Mouse (Mus musculus) heart, embryonic 12.5 days (tissue): ENCODE measurements around the gene Pex26. TPM values are rescaled to one million over a fixed set of nuclear protein-coding genes. Genes with fewer than 3 reads are reported as not detected.

Experiments
- ATAC-seq: fragments of 200-750 bp; cut with Nextera tagmentation; 2 replicates; pipeline ENCODE4 v1.8.0; 2017; ENCODE audit warnings: moderate TSS enrichment, moderate library complexity; ENCODE audit not compliant: insufficient number of reproducible peaks, low FRiP score
- H3K27ac ChIP-seq: fragments of 300-500 bp; sonication (generic); 2 replicates; pipeline ENCODE4 v1.5.1; 2016; ENCODE audit warnings: mild to moderate bottlenecking, moderate library complexity; ENCODE audit not compliant: poor library complexity, severe bottlenecking
- H3K27me3 ChIP-seq: fragments of 300-500 bp; sonication (generic); replicated peaks from 2 replicates; pipeline ENCODE4 v1.6.1; 2016; ENCODE audit warnings: mild to moderate bottlenecking, moderate library complexity
- H3K36me3 ChIP-seq: fragments of 300-500 bp; sonication (generic); 2 replicates; pipeline ENCODE4 v1.6.1; 2016; ENCODE audit warnings: mild to moderate bottlenecking, moderate library complexity
- H3K4me1 ChIP-seq: fragments of 300-500 bp; sonication (generic); replicated peaks from 2 replicates; pipeline ENCODE4 v1.6.1; 2016; ENCODE audit warnings: mild to moderate bottlenecking
- H3K4me2 ChIP-seq: fragments of 300-500 bp; sonication (generic); 2 replicates; pipeline ENCODE4 v1.6.1; 2016; ENCODE audit warnings: mild to moderate bottlenecking, moderate library complexity
- H3K4me3 ChIP-seq: fragments of 300-500 bp; sonication (generic); 2 replicates; pipeline ENCODE4 v1.5.1; 2016; ENCODE audit warnings: mild to moderate bottlenecking
- H3K9ac ChIP-seq: fragments of 300-500 bp; sonication (generic); 2 replicates; pipeline ENCODE4 v1.6.1; 2016; ENCODE audit warnings: mild to moderate bottlenecking, moderate library complexity
- H3K9me3 ChIP-seq: fragments of 300-500 bp; sonication (generic); replicated peaks from 2 replicates; pipeline ENCODE4 v1.6.1; 2016; ENCODE audit warnings: mild to moderate bottlenecking, moderate library complexity
- WGBS: fragments of 180-500 bp; shearing (Covaris S2); methylation state at CpG from one replicate; pipeline ENCODE4 v1.1.7; 2016; 5-methylcytosine and 5-hydroxymethylcytosine counted together
- polyA plus RNA-seq: library from polyadenylated mRNA; unstranded; fragments of >200 nt; fragmentation: Nextera tagmentation; extraction: Ambion mirVana; gene quantifications from 2 replicates; pipeline ENCODE4 v1.2.1, GENCODE M21; 2016

The Pex26 gene
- polyA plus RNA-seq, 1 experiment from 2014 or later, result 6.1 TPM

DNA sequence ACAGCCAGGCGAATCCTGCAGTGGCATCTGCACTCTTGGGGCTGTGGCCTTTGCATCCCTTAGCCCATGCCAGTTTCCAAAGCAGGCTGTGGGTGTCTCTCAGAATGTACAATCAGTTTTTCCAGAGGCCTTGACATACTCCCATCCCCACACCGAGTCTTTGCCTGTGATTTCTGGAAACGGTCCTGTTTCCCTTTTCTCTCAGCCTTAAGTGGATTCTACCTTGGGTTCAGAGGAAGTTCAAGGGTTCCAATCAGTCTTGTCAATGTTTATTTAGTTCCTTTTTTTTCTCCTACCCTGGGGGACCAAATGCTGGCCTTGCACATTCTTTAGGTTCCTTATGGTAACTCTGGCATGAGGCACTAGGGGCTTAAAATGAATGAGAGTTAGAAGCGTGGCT is 36.7 kb upstream of the Pex26 start:
- H3K27ac ChIP-seq, result peak overlapping the region; percentile 17
- ATAC-seq, result peak; percentile 71

GRCm38 (mm10) chr6:121148360-121148759 is 35.1 kb upstream of the Pex26 start:
- Histone ChIP-seq H3K27me3 (no peaks in the 10 kb centered on the region), H3K4me3 (no peak overlapping the region), H3K9me3 (0 out of 2 replicates have a peak, but pooled peaks cover 2% of the 10 kb centered on the region), H3K36me3 (no peaks in the 10 kb centered on the region), H3K27ac (no peak overlapping the region), H3K9ac (no peak overlapping the region), H3K4me2 (no peak overlapping the region), H3K4me1 (peaks cover 38% of the 10 kb centered on the region)
- ATAC-seq, result no peak
- 51% methylated on average over 3 of the region's 3 CpGs for WGBS

More for the DNA sequence above, 36.7 kb upstream of the Pex26 start:
- no peaks in the 10 kb centered on the region for H3K36me3 ChIP-seq
- no peaks in the 10 kb centered on the region for H3K27me3 ChIP-seq
- H3K4me2 ChIP-seq, result no peak overlapping the region
- H3K4me1 ChIP-seq, result peaks cover 33% of the 10 kb centered on the region
- WGBS, result 37% methylated on average over 4 of the region's 4 CpGs
- 0 out of 2 replicates have a peak, but pooled peaks cover 2% of the 10 kb centered on the region for H3K9me3 ChIP-seq
- H3K9ac ChIP-seq, result no peak overlapping the region
- no peak overlapping the region for H3K4me3 ChIP-seq

DNA sequence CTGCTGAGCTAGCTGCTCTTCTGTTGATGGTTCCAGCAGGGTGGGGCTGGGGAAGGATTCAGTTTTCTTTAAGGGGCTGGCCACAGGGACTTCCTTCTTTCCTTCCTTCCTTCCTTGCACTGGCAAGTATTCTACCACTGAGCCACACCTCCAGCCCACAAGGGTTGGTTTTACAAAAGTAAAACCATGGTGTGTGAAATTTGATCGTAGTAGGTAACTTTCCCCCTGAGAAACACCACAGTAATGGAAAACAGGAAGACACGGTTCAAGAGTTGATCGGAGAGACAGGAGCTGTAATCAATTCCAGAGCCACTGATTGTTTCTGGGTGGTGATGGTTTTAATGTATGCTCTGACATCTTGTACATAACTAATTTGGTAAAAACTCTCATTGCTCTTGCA is 34.0 kb upstream of the Pex26 start:
- no peak overlapping the region for H3K4me3 ChIP-seq
- ATAC-seq, result no peak
- no peak overlapping the region for H3K27ac ChIP-seq
- no peak overlapping the region for H3K9ac ChIP-seq
- H3K4me1 ChIP-seq, result peaks cover 32% of the 10 kb centered on the region
- 67% methylated on average over 3 of the region's 3 CpGs for WGBS
- H3K4me2 ChIP-seq, result no peak overlapping the region
- H3K27me3 ChIP-seq, result no peaks in the 10 kb centered on the region
- H3K36me3 ChIP-seq, result no peaks in the 10 kb centered on the region
- 0 out of 2 replicates have a peak, but pooled peaks cover 2% of the 10 kb centered on the region for H3K9me3 ChIP-seq

- no peak for ATAC-seq
- no peak overlapping the region for H3K9ac ChIP-seq
- no peaks in the 10 kb centered on the region for H3K36me3 ChIP-seq
- H3K9me3 ChIP-seq, result 0 out of 2 replicates have a peak, but pooled peaks cover 2% of the 10 kb centered on the region
- H3K27me3 ChIP-seq, result no peaks in the 10 kb centered on the region
- H3K4me2 ChIP-seq, result no peak overlapping the region
- WGBS, result 93% methylated on average over 8 of the region's 8 CpGs
- H3K27ac ChIP-seq, result no peak overlapping the region
- peaks cover 25% of the 10 kb centered on the region for H3K4me1 ChIP-seq
- no peak overlapping the region for H3K4me3 ChIP-seq
Measured at GRCm38 (mm10) chr6:121150126-121150525, 33.3 kb upstream of the Pex26 start.

DNA sequence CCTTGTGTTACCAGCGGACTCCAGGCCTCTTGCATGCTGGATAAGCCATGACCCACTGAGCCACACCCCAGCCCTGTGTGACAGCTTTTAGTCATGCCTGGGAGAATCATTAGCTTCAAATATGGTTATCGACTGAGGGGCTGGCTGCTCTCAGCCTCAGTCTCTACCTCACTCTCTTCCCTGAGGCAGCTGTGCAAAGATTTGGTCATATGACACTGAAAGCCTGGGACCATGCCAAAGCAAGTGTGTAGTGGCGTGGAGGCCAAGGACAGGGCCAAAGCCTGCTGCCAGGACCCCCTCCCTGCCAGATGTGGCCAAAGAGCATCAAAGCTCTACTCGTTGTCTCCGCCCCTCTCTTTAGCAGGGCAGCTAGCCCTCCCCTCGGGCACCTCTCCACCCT is 31.7 kb upstream of the Pex26 start:
- ATAC-seq, result peak; percentile 56; the same call in 1 of the 2 replicates
- Histone ChIP-seq H3K27ac (0 out of 2 replicates have a peak overlapping the region, but pooled peaks have one; percentile 4), H3K27me3 (no peaks in the 10 kb centered on the region), H3K4me3 (no peak overlapping the region), H3K4me2 (no peak overlapping the region), H3K9ac (no peak overlapping the region; the same call in 1 of the 2 replicates), H3K36me3 (no peaks in the 10 kb centered on the region), H3K4me1 (peaks cover 38% of the 10 kb centered on the region), H3K9me3 (0 out of 2 replicates have a peak, but pooled peaks cover 2% of the 10 kb centered on the region)
- 60% methylated on average over 6 of the region's 6 CpGs for WGBS

GRCm38 (mm10) chr6:121153177-121153576 is 30.3 kb upstream of the Pex26 start:
- H3K27me3 ChIP-seq, result no peaks in the 10 kb centered on the region
- no peak for ATAC-seq
- H3K36me3 ChIP-seq, result no peaks in the 10 kb centered on the region
- H3K4me3 ChIP-seq, result no peak overlapping the region
- 0 out of 2 replicates have a peak, but pooled peaks cover 2% of the 10 kb centered on the region for H3K9me3 ChIP-seq
- H3K4me1 ChIP-seq, result peaks cover 25% of the 10 kb centered on the region
- H3K4me2 ChIP-seq, result no peak overlapping the region
- H3K9ac ChIP-seq, result no peak overlapping the region
- H3K27ac ChIP-seq, result no peak overlapping the region
- WGBS, result 61% methylated on average over 8 of the region's 8 CpGs

DNA sequence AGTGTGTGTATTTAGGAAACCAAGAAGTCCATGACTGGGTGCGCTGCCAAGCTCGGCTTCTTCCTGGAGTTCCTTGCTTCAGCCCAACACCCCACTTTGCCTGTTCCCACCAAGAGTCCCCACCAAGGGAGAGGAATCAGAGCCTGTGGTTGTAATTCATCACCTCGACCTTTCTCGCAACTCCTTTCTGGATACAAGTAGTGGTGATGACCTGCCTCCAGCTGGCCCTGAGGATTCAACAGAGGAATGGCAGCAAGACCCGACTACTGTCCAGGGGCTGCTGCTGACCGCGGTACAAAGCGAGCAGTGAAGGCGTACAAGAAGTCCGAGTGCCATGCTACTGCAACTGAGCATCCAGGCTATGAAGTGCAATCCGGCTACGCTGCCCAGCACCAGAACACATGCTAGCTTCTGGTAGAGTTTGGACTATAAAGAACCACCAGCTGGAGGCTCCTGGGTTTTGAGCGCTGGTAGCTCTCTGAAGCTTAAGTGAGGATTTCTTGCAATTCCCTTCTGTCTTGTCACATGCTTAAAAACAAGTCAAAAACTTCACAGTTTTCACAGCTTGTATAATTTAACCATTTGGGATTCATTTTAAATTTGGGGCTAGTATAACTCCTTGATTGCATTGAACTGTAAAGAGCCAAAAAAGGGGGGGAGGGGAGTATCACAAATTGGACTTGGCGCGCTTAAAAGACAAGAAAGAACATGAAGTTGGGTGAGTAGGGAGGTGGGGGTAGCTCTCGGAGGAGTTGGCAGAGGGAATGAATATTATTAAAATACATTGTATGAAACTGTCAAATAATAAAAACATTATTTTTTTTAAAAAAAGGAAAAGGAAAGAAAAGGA is 28.8 kb upstream of the Pex26 start:
- 0 out of 2 replicates have a peak, but pooled peaks cover 2% of the 10 kb centered on the region for H3K9me3 ChIP-seq
- H3K27me3 ChIP-seq, result no peaks in the 10 kb centered on the region
- no peak overlapping the region for H3K4me2 ChIP-seq
- H3K36me3 ChIP-seq, result no peaks in the 10 kb centered on the region
- H3K4me1 ChIP-seq, result peaks cover 28% of the 10 kb centered on the region
- 89% methylated on average over 16 of the region's 16 CpGs for WGBS
- no peak overlapping the region for H3K27ac ChIP-seq
- ATAC-seq, result no peak
- H3K4me3 ChIP-seq, result no peak overlapping the region
- H3K9ac ChIP-seq, result no peak overlapping the region

- WGBS, result 49% methylated on average over 2 of the region's 2 CpGs
- no peak overlapping the region for H3K9ac ChIP-seq
- 0 out of 2 replicates have a peak, but pooled peaks have one; percentile 16 for ATAC-seq
- no peak overlapping the region for H3K4me3 ChIP-seq
- H3K36me3 ChIP-seq, result no peaks in the 10 kb centered on the region
- peaks cover 40% of the 10 kb centered on the region for H3K4me1 ChIP-seq
- no peaks in the 10 kb centered on the region for H3K9me3 ChIP-seq
- H3K4me2 ChIP-seq, result no peak overlapping the region
- H3K27ac ChIP-seq, result no peak overlapping the region; the same call in 1 of the 2 replicates
- no peaks in the 10 kb centered on the region for H3K27me3 ChIP-seq
Measured at GRCm38 (mm10) chr6:121156030-121156429, 27.4 kb upstream of the Pex26 start.

- H3K36me3 ChIP-seq, result no peaks in the 10 kb centered on the region
- H3K27me3 ChIP-seq, result no peaks in the 10 kb centered on the region
- no peak overlapping the region for H3K9ac ChIP-seq
- no peak for ATAC-seq
- WGBS, result 63% methylated on average over 5 of the region's 5 CpGs
- no peak overlapping the region for H3K4me2 ChIP-seq
- no peaks in the 10 kb centered on the region for H3K9me3 ChIP-seq
- peak overlapping the region; percentile 10; the same call in 1 of the 2 replicates for H3K27ac ChIP-seq
- no peak overlapping the region for H3K4me3 ChIP-seq
- peaks cover 30% of the 10 kb centered on the region for H3K4me1 ChIP-seq
Measured at GRCm38 (mm10) chr6:121159616-121160015, 23.9 kb upstream of the Pex26 start.

- H3K4me1 ChIP-seq, result peaks cover 30% of the 10 kb centered on the region
- 23% methylated on average over 6 of the region's 6 CpGs for WGBS
Measured at GRCm38 (mm10) chr6:121160126-121160525, 23.3 kb upstream of the Pex26 start.

GRCm38 (mm10) chr6:121162616-121163015 is 20.9 kb upstream of the Pex26 start:
- WGBS, result 81% methylated on average over 12 of the region's 12 CpGs
- Histone ChIP-seq H3K36me3 (no peaks in the 10 kb centered on the region), H3K4me1 (peaks cover 28% of the 10 kb centered on the region), H3K4me3 (no peak overlapping the region), H3K9ac (no peak overlapping the region), H3K27ac (no peak overlapping the region), H3K9me3 (no peaks in the 10 kb centered on the region), H3K27me3 (no peaks in the 10 kb centered on the region), H3K4me2 (no peak overlapping the region)
- ATAC-seq, result no peak

More at GRCm38 (mm10) chr6:121160126-121160525, 23.3 kb upstream of the Pex26 start:
- ATAC-seq, result no peak
- no peaks in the 10 kb centered on the region for H3K36me3 ChIP-seq
- H3K4me2 ChIP-seq, result no peak overlapping the region
- H3K9ac ChIP-seq, result no peak overlapping the region
- H3K27me3 ChIP-seq, result no peaks in the 10 kb centered on the region
- peak overlapping the region; percentile 10; the same call in 1 of the 2 replicates for H3K27ac ChIP-seq
- no peaks in the 10 kb centered on the region for H3K9me3 ChIP-seq
- no peak overlapping the region for H3K4me3 ChIP-seq
